Comparison of ENCODE assay signal across 8 mouse cellular contexts in genomic region chr2:52036929-52037595, GRCm38 (mm10). TPM values are rescaled to one million over a fixed set of nuclear protein-coding genes. Genes with fewer than 3 reads are reported as not detected.
A peak's percentile ranks its signal among the peaks of the same experiment; 100 is the strongest.
DNase-seq lines count a peak whose midpoint lies in the region; ATAC-seq lines count a peak whose summit lies in the region.

No protein-coding gene starts in this region.

- no peak for DNase-seq in heart, postnatal 36 days
- peak; percentile 48 for DNase-seq in embryonic facial prominence, embryonic 10.5 days (ENCODE audit: low spot score)
- DNase-seq in frontal cortex, postnatal 25 days (ENCODE audit: low spot score in 2 of 2) = no peak
- no peak for DNase-seq in adrenal gland, postnatal 10 days
- DNase-seq in cerebellum, adult 9-10 months = no peak

- 0 out of 2 replicates have a peak, but pooled peaks cover 5% of the 10 kb centered on the region for H3K4me1 ChIP-seq in heart, embryonic 12.5 days (replicated peaks)
- H3K4me1 ChIP-seq in embryonic facial prominence, embryonic 10.5 days = peaks cover 14% of the 10 kb centered on the region
- H3K4me1 ChIP-seq in hindbrain, embryonic 15.5 days (replicated peaks) = 0 out of 2 replicates have a peak, but pooled peaks cover 6% of the 10 kb centered on the region
- peaks cover 12% of the 10 kb centered on the region for H3K4me1 ChIP-seq in midbrain, embryonic 16.5 days (ENCODE audit: control insufficient read depth, insufficient read depth, low read length)

- H3K27me3 ChIP-seq in heart, embryonic 12.5 days (replicated peaks) = 0 out of 2 replicates have a peak, but pooled peaks cover 3% of the 10 kb centered on the region
- H3K27me3 ChIP-seq in embryonic facial prominence, embryonic 10.5 days (replicated peaks; ENCODE audit: low read depth, poor library complexity, severe bottlenecking) = no peaks in the 10 kb centered on the region
- H3K27me3 ChIP-seq in hindbrain, embryonic 15.5 days = no peaks in the 10 kb centered on the region
- H3K27me3 ChIP-seq in midbrain, embryonic 16.5 days (ENCODE audit: control insufficient read depth, insufficient read depth, low read depth, low read length) = no peaks in the 10 kb centered on the region

- intact Hi-C loops in heart, postnatal 36 days (cut with DNase I) = no loop called here

- no peak overlapping the region for H3K9ac ChIP-seq in heart, embryonic 12.5 days
- no peak overlapping the region for H3K9ac ChIP-seq in hindbrain, embryonic 15.5 days
- no peak overlapping the region for H3K9ac ChIP-seq in midbrain, embryonic 16.5 days (ENCODE audit: low read depth, low read length)

- ATAC-seq in heart, embryonic 12.5 days (ENCODE audit: insufficient number of reproducible peaks, low FRiP score) = no peak
- peak; percentile 71 for ATAC-seq in hindbrain, embryonic 15.5 days (ENCODE audit: low FRiP score, low read depth)
- ATAC-seq in midbrain, embryonic 16.5 days = peak; percentile 51

- no peaks in the 10 kb centered on the region for H3K36me3 ChIP-seq in heart, embryonic 12.5 days
- H3K36me3 ChIP-seq in embryonic facial prominence, embryonic 10.5 days (replicated peaks) = no peaks in the 10 kb centered on the region
- H3K36me3 ChIP-seq in hindbrain, embryonic 15.5 days = no peaks in the 10 kb centered on the region
- no peaks in the 10 kb centered on the region for H3K36me3 ChIP-seq in midbrain, embryonic 16.5 days (ENCODE audit: control insufficient read depth, insufficient read depth, low read length)

- no peak overlapping the region for H3K27ac ChIP-seq in heart, embryonic 12.5 days (ENCODE audit: poor library complexity, severe bottlenecking)
- peak overlapping the region; percentile 85 for H3K27ac ChIP-seq in embryonic facial prominence, embryonic 10.5 days (replicated peaks)
- H3K27ac ChIP-seq in hindbrain, embryonic 15.5 days (replicated peaks) = no peak overlapping the region
- H3K27ac ChIP-seq in midbrain, embryonic 16.5 days (ENCODE audit: low read length) = no peak overlapping the region

- H3K4me3 ChIP-seq in heart, embryonic 12.5 days = peak overlapping the region; percentile 49; the same call in 1 of the 2 replicates
- peak overlapping the region; percentile 64 for H3K4me3 ChIP-seq in embryonic facial prominence, embryonic 10.5 days
- H3K4me3 ChIP-seq in hindbrain, embryonic 15.5 days = no peak overlapping the region
- H3K4me3 ChIP-seq in midbrain, embryonic 16.5 days (ENCODE audit: low read depth, low read length) = no peak overlapping the region

- no peaks in the 10 kb centered on the region for H3K9me3 ChIP-seq in heart, embryonic 12.5 days (replicated peaks)
- H3K9me3 ChIP-seq in embryonic facial prominence, embryonic 10.5 days = no peaks in the 10 kb centered on the region
- H3K9me3 ChIP-seq in hindbrain, embryonic 15.5 days = no peaks in the 10 kb centered on the region
- no peaks in the 10 kb centered on the region for H3K9me3 ChIP-seq in midbrain, embryonic 16.5 days (replicated peaks; ENCODE audit: control insufficient read depth, low read length, poor library complexity, severe bottlenecking)

- 48% methylated on average over 9 of the region's 11 CpGs for WGBS in heart, embryonic 12.5 days
- 34% methylated on average over 10 of the region's 11 CpGs for WGBS in embryonic facial prominence, embryonic 10.5 days
- WGBS in hindbrain, embryonic 15.5 days = 44% methylated on average over 10 of the region's 11 CpGs
- 32% methylated on average over 10 of the region's 11 CpGs for WGBS in midbrain, embryonic 16.5 days

- peak overlapping the region; percentile 73 for H3K4me2 ChIP-seq in heart, embryonic 12.5 days
- peak overlapping the region; percentile 61; the same call in 1 of the 2 replicates for H3K4me2 ChIP-seq in hindbrain, embryonic 15.5 days
- peak overlapping the region; percentile 79; the same call in 1 of the 2 replicates for H3K4me2 ChIP-seq in midbrain, embryonic 16.5 days (ENCODE audit: low read length)

RNA-seq across cellular contexts. Expression of gene Tnfaip6, which starts 0.7 kb away (rescaled TPM):
- 4.9 and 5.7 TPM in 2 replicates for polyA plus RNA-seq in heart, embryonic 12.5 days (2016; fragmentation: Nextera tagmentation; extraction: Ambion mirVana)
- 1 to 10 TPM; 1.0 to 1.2 TPM for total RNA-seq in heart, postnatal 36 days (2021)
- 44.7 and 57.7 TPM in 2 replicates for polyA plus RNA-seq in embryonic facial prominence, embryonic 10.5 days (2016; fragmentation: Nextera tagmentation; extraction: Ambion mirVana)
- polyA plus RNA-seq in hindbrain, embryonic 15.5 days (2015; fragmentation: Nextera tagmentation; extraction: Ambion mirVana) = 3.2 and 3.8 TPM in 2 replicates
- polyA plus RNA-seq in midbrain, embryonic 16.5 days (2015; fragmentation: Nextera tagmentation; extraction: Ambion mirVana) = 2.8 and 3.8 TPM in 2 replicates
- 1 to 10 TPM; 2.3 to 3.5 TPM for total RNA-seq in adrenal gland, postnatal 10 days (2021)

RNA-seq across cellular contexts. Expression of gene Rif1, which starts 35.6 kb away (rescaled TPM):
- polyA plus RNA-seq in heart, embryonic 12.5 days (2016; fragmentation: Nextera tagmentation; extraction: Ambion mirVana) = 33.0 and 34.6 TPM in 2 replicates
- 10 to 100 TPM; 19.5 to 25.1 TPM for total RNA-seq in heart, postnatal 36 days (2021)
- 41.0 and 43.4 TPM in 2 replicates for polyA plus RNA-seq in embryonic facial prominence, embryonic 10.5 days (2016; fragmentation: Nextera tagmentation; extraction: Ambion mirVana)
- 18.7 and 22.5 TPM in 2 replicates for polyA plus RNA-seq in hindbrain, embryonic 15.5 days (2015; fragmentation: Nextera tagmentation; extraction: Ambion mirVana)
- polyA plus RNA-seq in midbrain, embryonic 16.5 days (2015; fragmentation: Nextera tagmentation; extraction: Ambion mirVana) = 18.2 and 19.3 TPM in 2 replicates
- total RNA-seq in adrenal gland, postnatal 10 days (2021) = 10 to 100 TPM; 23.6 to 32.5 TPM

Comparison
In these comparisons a context has a peak if more than half of its experiments do, and no peak if none do; other contexts are left out.
1. H3K4me3 ChIP-seq: peak in heart, embryonic 12.5 days (single experiment) and embryonic facial prominence, embryonic 10.5 days (single experiment); none in hindbrain, embryonic 15.5 days (single experiment) and midbrain, embryonic 16.5 days (single experiment).
2. Peak in every context shown above with its lines, with median percentiles within 50 percentile points of each other: H3K4me2 ChIP-seq.